Mouse (Mus musculus) lung, postnatal 25 days (tissue): ENCODE results near the gene Tomm20.

ENCODE experiments used
- DNase-seq: peaks from one replicate; pipeline ENCODE4 v3.0.0; 2022; ENCODE audit warnings: low spot score

Gene Tomm20

GRCm38 (mm10) chr8:126961516-126961915 lies 15.9 kb upstream of the Tomm20 start:
- DNase-seq = no peak

DNA sequence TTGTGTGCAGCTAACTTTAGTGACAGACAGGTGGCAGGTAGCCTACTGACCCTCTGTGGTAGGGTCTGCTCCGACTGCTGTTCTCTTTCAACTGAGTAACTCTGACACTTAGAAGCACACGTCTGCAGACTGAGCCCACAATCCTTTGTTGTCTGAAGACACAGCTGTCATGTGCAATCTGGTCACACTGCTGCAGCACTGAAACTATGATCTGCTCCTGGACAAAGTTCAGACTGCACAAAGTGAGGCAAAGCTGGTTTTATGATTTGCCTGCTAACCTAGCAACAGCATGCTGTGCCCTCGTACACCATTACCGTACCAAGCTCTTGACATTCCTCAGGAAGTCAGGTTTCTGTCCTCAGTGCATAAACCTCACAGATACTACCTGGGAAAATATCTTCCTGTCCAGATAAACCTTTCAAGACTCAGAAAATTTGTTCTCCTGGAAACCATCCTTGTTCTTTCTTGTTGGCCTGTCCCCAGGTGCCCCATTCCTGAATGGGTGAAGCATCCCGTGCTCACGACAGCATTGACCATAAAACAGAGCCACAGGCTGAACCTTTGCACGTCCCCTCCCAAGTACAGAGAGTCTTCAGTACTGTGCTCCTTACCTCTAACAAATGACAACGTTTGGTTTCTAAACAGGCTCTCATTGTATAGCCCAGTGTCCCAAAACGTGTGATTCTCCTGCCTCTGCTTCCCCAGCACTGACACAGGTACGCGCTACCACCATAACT lies 6.4 kb upstream of the Tomm20 start:
- DNase-seq = no peak

DNA sequence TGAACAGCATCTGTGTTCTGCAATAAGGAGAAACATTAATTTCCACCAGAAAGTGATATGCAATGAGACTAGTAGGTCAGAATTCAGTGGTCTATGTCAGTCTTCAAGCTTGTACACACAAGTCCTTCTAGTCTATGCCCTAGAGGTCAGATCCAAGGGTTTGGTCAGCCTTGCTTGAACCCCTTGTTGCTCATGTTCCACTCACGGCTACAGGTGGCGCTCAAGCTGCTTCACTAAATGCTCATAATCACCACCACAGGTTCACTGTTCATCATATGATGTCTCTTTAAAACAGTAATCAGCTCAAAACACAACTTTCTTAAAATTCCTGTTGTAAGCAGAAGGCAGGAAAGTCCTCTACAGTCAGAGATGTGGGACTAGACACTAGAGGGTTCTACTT lies 3.9 kb upstream of the Tomm20 start:
- no peak for DNase-seq

DNA sequence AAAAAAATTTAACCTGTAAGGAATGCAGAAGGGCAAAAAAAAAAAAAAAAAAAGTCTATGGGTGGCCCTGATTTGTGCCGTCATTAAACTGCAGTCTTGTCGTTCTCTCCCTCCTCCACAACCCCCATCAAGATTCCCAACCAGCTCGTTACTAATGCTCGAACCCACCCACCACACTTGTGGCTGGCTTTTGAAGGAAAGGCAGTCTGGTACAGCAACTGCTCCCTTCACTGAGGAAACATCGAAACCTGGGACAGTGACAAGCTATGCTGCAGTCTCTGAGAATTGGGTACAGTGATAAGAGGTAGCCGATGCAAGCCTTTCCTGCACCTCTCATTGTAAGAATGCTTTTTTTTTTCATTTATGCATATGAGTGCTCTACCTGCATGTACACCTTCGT lies 800 bp upstream of the Tomm20 start:
- no peak for DNase-seq

DNA sequence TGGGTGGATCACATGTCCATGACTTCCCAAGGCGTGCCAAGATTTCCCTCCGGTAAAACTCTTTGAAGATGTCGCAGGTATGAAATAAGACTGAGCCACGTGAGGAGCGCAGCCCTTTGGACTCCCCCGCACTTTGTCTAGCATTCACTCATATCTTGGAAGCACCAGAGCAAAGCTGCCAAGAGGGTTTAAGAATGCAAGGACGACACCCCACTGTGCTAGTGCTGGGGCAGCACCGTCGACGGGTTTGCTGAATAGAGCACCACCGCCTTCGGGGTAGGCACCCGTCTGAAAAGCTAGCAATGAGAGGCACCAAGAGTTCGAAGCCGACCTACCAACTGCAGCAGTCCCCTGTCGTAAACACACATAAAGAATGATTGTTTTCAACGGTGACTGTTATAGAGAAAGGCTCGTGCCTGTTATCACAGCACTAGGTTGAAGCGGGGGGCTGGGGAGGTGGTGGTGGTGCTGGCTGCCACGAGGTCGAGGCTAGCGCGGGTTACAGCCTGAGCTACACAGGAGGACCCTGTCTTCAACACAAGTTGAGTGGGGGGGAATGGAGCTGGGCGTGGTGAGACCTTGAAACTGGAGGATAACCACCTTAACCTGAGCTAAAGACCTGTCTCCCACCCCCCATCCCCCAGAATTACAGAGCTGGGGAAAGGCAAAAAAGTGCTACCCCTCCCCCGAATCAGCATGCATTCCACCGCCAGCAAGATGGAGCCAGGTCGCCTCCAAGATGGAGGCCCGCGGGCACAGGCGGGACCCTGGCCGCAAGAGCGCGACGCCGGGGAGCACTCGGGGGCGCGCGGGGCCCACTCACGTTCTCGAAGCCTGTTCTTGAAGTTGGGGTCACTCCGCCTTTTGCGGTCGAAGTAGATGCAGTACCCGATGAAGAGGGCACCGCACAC lies 608 bp downstream of the Tomm20 start:
- DNase-seq = no peak

DNA sequence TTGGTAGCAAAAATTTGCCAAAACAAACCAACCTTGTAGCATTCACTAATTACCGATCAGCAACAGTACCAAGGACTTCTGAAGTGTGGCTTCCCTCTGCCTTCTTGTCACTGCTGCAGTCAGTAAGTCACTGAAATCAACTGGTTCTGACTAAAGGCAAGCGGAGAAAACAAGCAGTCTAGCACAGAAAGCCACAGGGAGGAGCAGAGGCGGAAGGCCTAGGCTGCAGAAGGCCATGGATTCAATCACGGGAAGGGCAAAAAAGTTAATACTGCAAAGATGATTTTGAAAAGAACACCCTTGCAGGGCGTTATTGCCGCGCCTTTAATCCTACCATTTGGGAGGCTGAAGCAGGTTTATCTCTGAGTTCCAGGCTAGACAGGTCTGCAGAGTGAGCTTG lies 2.1 kb downstream of the Tomm20 start:
- DNase-seq = no peak

- no peak for DNase-seq
Measured at GRCm38 (mm10) chr8:126937337-126937736, 8.3 kb downstream of the Tomm20 start.

- DNase-seq = no peak
Measured at GRCm38 (mm10) chr8:126935932-126936331, 9.7 kb downstream of the Tomm20 start.

DNA sequence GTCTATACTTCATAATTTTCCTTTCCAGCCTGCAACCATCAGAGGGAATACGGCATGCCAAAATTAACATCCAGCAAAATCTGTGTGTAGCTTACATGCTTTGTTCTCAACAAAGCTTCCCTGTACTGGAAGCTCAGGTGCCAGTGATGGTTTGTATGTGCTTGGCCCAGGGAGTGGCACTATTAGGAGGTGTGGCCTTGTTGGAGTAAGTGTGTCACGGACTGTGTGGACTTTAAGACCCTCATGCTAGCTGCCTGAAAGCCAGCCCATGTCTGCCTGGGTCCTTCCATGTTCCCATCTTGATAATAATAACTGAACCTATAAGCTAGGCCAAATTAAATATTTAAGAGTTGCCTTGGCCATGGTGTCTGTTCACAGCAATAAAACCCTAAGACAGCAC lies 10.3 kb downstream of the Tomm20 start:
- DNase-seq = no peak

- no peak for DNase-seq
Measured at GRCm38 (mm10) chr8:126932656-126933055, 13.0 kb downstream of the Tomm20 start.

DNA sequence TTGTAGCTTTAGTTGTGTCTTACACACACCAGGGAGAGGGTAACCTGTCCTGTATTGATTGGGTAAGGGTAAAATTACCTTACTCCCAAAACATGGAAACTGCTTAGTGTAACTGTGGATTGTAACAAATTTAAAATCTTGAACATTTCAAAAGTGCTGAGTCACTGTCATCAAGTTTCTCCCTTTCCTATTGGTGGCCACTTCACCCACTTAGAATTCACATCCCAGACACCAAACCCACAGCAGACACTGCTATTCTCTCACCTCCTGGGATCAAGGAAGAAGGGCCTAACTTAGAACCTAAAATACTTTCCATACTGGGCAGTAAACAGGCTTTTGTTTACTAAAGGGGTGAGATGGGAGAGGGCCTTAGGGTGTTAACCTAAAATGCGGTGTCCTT lies 13.4 kb downstream of the Tomm20 start:
- DNase-seq = no peak

DNA sequence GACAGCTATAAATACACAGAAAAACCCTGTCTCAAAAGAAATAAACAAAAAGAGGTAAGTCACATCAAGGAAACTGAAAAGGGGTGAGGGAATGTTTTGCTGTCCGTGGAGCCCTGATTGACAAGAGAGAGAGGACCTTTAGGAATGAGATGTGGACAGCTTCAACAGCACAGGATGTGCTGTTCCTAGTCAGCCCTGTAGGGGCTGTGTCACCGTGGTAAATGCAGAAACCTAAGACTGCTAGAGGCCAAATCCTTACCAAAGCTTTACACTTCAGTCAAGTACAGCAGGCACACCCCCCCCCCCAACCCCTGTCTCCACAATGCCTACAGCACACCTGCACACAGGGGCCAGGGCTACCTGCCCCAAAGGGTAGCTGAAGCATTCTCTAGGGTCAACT lies 13.9 kb downstream of the Tomm20 start:
- DNase-seq = no peak

DNA sequence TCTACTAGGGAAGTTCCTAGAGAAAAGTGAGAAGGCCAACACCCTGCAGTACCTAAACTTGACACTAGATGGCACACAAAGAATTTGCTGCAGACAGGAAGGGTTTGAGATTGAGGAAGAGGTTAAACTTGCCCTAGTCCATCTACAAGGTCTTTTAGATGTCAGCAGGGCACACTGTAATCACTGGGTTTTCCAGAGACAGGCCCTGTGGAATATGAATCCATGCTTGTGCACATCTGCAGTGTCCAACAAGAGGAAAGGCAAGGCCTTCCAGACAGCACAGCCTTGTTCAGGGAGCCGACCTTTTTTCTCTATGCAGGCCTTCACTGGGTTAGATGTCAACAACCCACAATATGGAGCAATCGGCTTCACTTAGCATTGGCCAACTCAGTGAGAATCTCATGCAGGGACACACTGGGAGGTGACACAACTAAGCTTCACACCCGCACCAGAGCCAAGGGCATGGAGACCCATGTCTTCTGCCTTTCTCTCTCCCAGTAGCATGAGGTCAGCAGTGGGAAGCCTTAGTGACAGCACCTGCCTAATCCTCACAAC lies 16.0 kb downstream of the Tomm20 start:
- peak; percentile 80 for DNase-seq

DNA sequence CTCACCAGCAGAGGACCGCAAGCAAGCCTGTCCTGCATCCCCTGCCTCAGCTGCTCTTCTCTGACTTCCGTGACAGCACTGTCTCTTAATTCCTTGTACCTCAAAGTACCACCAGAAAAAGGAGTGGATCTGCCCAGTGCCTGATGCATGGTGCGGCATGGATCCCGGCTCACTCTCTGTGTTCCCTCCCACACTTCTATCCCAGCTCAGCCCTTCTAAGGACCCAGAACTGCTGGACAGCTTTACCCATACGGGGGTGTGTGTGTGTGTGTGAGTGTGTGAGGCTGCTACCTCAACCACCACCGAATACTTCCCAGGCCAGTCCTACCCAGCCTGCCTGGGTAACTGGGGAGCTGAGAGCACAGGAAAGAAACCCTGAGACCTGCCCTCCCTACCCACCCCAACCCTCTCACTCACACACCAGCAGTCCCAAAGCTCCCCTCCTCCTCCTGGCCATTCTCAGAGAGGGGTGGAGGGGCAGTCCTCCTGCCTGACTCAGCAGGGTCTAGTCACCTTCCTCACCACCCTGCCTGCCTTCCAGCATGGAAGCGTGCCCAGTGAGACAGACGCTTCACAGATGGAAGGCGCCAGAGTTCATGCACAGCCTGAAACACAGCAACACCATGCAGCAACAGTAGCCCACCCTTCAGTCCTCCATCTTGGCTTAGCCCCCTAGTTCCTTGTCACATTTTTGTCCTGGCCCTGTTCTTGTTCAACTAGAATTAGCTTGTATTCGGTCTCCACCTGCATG lies 16.7 kb downstream of the Tomm20 start:
- DNase-seq = no peak

GRCm38 (mm10) chr8:126928028-126928427 lies 17.6 kb downstream of the Tomm20 start:
- DNase-seq = no peak

- DNase-seq = no peak
Measured at GRCm38 (mm10) chr8:126927058-126927457, 18.6 kb downstream of the Tomm20 start.

GRCm38 (mm10) chr8:126922981-126923380 lies 22.7 kb downstream of the Tomm20 start:
- DNase-seq = no peak

- no peak for DNase-seq
Measured at GRCm38 (mm10) chr8:126921432-126921831, 24.2 kb downstream of the Tomm20 start.

DNA sequence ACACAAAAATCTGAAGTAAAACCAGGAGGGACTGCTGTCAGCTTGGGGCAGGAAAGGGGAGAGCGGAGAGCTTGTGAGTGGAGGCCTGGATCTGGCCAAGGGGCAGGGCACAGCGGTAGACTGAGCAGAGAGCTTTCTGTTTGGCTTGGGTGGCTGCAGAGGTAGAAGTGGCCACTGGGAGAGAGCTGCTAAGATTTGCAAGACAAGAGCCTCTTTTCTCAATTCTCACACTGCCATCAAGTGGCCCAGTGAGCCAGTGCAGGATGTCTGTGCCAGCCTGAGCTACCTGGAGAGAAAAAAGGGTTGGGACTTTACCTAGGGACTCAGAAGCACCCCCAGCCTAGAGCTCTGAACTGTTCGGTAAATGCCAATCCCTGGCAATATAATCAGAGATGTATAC lies 24.8 kb downstream of the Tomm20 start:
- DNase-seq = peak; percentile 92

- no peak for DNase-seq
Measured at GRCm38 (mm10) chr8:126920386-126920785, 25.3 kb downstream of the Tomm20 start.

GRCm38 (mm10) chr8:126919703-126920102 lies 25.9 kb downstream of the Tomm20 start:
- no peak for DNase-seq

- no peak for DNase-seq
Measured at GRCm38 (mm10) chr8:126919255-126919654, 26.4 kb downstream of the Tomm20 start.
